Mouse (Mus musculus): ENCODE results near the gene Stkld1. TPM values are rescaled to one million over a fixed set of nuclear protein-coding genes. Genes with fewer than 3 reads are reported as not detected.

Gene Stkld1
- polyA plus RNA-seq, 2 experiments, result 0.18 TPM; not detected in 1

GRCm38 (mm10) chr2:26943253-26943652 lies 9.4 kb downstream of the Stkld1 start:
- DNase-seq (ENCODE audit: low spot score) (no peak), ATAC-seq (ENCODE audit: low FRiP score, low read depth) (no peak)
- Histone ChIP-seq H3K4me2 (replicated peaks; ENCODE audit: low read depth, low read length, severe bottlenecking) (no peak overlapping the region), H3K27me3 (ENCODE audit: control insufficient read depth, insufficient read depth, low read length) (no peaks in the 10 kb centered on the region), H3K4me3 (replicated peaks; ENCODE audit: low read length) (no peak overlapping the region), H3K4me1 (ENCODE audit: control insufficient read depth, insufficient read depth, low read length) (no peaks in the 10 kb centered on the region), H3K27ac (replicated peaks; ENCODE audit: low read depth, low read length) (no peak overlapping the region), H3K36me3 (ENCODE audit: control insufficient read depth, insufficient read depth, low read length) (peaks cover 2% of the 10 kb centered on the region; the same call in 1 of the 2 replicates), H3K9me3 (ENCODE audit: control insufficient read depth, low read length) (no peaks in the 10 kb centered on the region), H3K9ac (ENCODE audit: low read depth, low read length, severe bottlenecking) (no peak overlapping the region)
- TF ChIP-seq POLR2A (IDR thresholded peaks at IDR 0.05; ENCODE audit: borderline replicate concordance, extremely low read depth, insufficient read depth, insufficient read length), result no peak
- WGBS, result 83% methylated on average over 3 of the region's 3 CpGs

DNA sequence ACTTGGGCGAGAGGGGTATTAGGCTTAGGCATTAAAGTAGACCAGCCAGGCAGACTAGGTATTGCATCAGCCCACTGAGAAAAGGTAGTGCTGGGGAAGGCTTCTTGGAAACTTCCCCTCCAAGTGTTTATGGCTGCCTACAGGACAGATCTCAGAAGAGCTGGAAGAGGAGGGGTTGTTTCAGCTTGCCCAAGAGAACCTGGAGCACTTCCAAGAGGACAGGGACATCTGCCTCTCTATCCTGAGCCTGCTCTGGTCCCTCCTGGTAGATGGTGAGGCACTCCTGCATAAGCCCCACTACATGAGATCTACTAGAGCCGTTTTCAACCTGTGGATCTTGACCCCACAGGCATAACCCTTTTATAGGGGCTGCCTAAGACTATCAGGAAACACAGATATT lies 16.6 kb downstream of the Stkld1 start:
- no peak for TF ChIP-seq POLR2A (IDR thresholded peaks at IDR 0.05; ENCODE audit: borderline replicate concordance, extremely low read depth, insufficient read depth, insufficient read length)
- peaks cover 54% of the 10 kb centered on the region for H3K36me3 ChIP-seq (ENCODE audit: control insufficient read depth, insufficient read depth, low read length)
- DNase-seq (ENCODE audit: low spot score) (no peak), ATAC-seq (ENCODE audit: low FRiP score, low read depth) (no peak)
- WGBS, result 74% methylated on average over 2 of the region's 2 CpGs
- H3K4me1 ChIP-seq (ENCODE audit: control insufficient read depth, insufficient read depth, low read length), result no peaks in the 10 kb centered on the region
- no peak overlapping the region for H3K4me2 ChIP-seq (replicated peaks; ENCODE audit: low read depth, low read length, severe bottlenecking)
- H3K27me3 ChIP-seq (ENCODE audit: control insufficient read depth, insufficient read depth, low read length), result no peaks in the 10 kb centered on the region
- H3K4me3 ChIP-seq (replicated peaks; ENCODE audit: low read length), result no peak overlapping the region
- no peak overlapping the region for H3K27ac ChIP-seq (replicated peaks; ENCODE audit: low read depth, low read length)
- no peak overlapping the region for H3K9ac ChIP-seq (ENCODE audit: low read depth, low read length, severe bottlenecking)
- H3K9me3 ChIP-seq (ENCODE audit: control insufficient read depth, low read length), result no peaks in the 10 kb centered on the region

DNA sequence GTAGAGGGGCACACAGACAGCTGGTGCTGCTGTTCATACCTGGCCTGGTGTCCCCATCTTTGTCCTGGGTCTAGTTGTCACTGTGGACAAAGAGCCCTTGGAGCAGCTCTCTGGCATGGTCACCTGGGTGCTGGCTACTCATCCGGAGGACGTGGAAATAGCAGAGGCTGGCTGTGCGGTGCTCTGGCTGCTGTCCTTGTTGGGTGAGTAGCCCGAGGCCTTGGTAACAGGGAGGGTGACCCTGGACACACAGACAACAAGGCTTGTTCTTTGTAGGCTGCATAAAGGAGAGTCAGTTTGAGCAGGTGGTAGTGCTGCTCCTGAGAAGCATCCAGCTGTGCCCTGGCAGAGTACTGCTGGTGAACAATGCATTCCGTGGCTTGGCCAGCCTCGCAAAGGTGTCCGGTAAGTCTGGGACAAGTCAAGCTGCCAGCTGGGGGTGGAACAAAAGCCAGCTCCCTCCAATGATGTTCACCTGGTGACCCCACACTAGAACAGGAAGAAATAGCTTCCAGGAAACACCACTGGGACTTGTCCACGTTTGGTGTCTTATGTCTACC lies 17.6 kb downstream of the Stkld1 start:
- no peaks in the 10 kb centered on the region for H3K9me3 ChIP-seq (ENCODE audit: control insufficient read depth, low read length)
- no peaks in the 10 kb centered on the region for H3K27me3 ChIP-seq (ENCODE audit: control insufficient read depth, insufficient read depth, low read length)
- H3K36me3 ChIP-seq (ENCODE audit: control insufficient read depth, insufficient read depth, low read length), result peaks cover 64% of the 10 kb centered on the region
- no peak overlapping the region for H3K4me2 ChIP-seq (replicated peaks; ENCODE audit: low read depth, low read length, severe bottlenecking)
- DNase-seq (ENCODE audit: low spot score) (no peak), ATAC-seq (ENCODE audit: low FRiP score, low read depth) (no peak)
- no peak overlapping the region for H3K4me3 ChIP-seq (replicated peaks; ENCODE audit: low read length)
- H3K4me1 ChIP-seq (ENCODE audit: control insufficient read depth, insufficient read depth, low read length), result no peaks in the 10 kb centered on the region
- no peak for TF ChIP-seq POLR2A (IDR thresholded peaks at IDR 0.05; ENCODE audit: borderline replicate concordance, extremely low read depth, insufficient read depth, insufficient read length)
- H3K27ac ChIP-seq (replicated peaks; ENCODE audit: low read depth, low read length), result no peak overlapping the region
- H3K9ac ChIP-seq (ENCODE audit: low read depth, low read length, severe bottlenecking), result no peak overlapping the region
- WGBS, result 84% methylated on average over 8 of the region's 8 CpGs

DNA sequence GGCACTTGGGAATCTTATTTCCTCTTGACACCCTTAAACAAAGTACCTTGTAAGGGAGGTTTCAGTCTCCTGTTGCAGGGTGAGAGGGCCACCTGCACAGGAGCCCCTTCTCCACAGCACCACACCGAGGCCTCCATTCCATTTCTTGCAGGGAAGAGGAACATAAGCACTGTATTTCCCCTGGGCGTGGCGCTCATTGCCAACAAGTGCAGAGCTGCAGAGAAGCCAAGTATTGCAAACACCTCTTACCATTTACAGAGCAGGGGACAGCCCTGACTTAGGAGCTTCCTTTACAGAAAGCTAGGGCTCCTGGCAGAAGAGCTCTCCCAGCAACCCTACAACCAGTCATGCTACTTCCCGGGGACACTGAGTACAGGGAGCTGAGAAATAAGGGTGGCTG lies 18.3 kb downstream of the Stkld1 start:
- H3K36me3 ChIP-seq (ENCODE audit: control insufficient read depth, insufficient read depth, low read length), result peaks cover 72% of the 10 kb centered on the region
- no peak overlapping the region for H3K4me3 ChIP-seq (replicated peaks; ENCODE audit: low read length)
- no peaks in the 10 kb centered on the region for H3K27me3 ChIP-seq (ENCODE audit: control insufficient read depth, insufficient read depth, low read length)
- no peak for ATAC-seq (ENCODE audit: low FRiP score, low read depth)
- no peak overlapping the region for H3K4me2 ChIP-seq (replicated peaks; ENCODE audit: low read depth, low read length, severe bottlenecking)
- TF ChIP-seq POLR2A (IDR thresholded peaks at IDR 0.05; ENCODE audit: borderline replicate concordance, extremely low read depth, insufficient read depth, insufficient read length), result no peak
- no peaks in the 10 kb centered on the region for H3K9me3 ChIP-seq (ENCODE audit: control insufficient read depth, low read length)
- DNase-seq (ENCODE audit: low spot score), result no peak
- H3K9ac ChIP-seq (ENCODE audit: low read depth, low read length, severe bottlenecking), result no peak overlapping the region
- WGBS, result 92% methylated on average over 4 of the region's 4 CpGs
- no peaks in the 10 kb centered on the region for H3K4me1 ChIP-seq (ENCODE audit: control insufficient read depth, insufficient read depth, low read length)
- no peak overlapping the region for H3K27ac ChIP-seq (replicated peaks; ENCODE audit: low read depth, low read length)

GRCm38 (mm10) chr2:26952866-26953265 lies 19.0 kb downstream of the Stkld1 start:
- no peak overlapping the region for H3K4me3 ChIP-seq (replicated peaks; ENCODE audit: low read length)
- DNase-seq (ENCODE audit: low spot score) (no peak), ATAC-seq (ENCODE audit: low FRiP score, low read depth) (no peak)
- no peaks in the 10 kb centered on the region for H3K4me1 ChIP-seq (ENCODE audit: control insufficient read depth, insufficient read depth, low read length)
- peaks cover 79% of the 10 kb centered on the region for H3K36me3 ChIP-seq (ENCODE audit: control insufficient read depth, insufficient read depth, low read length)
- no peak overlapping the region for H3K27ac ChIP-seq (replicated peaks; ENCODE audit: low read depth, low read length)
- TF ChIP-seq POLR2A (IDR thresholded peaks at IDR 0.05; ENCODE audit: borderline replicate concordance, extremely low read depth, insufficient read depth, insufficient read length), result no peak
- H3K9me3 ChIP-seq (ENCODE audit: control insufficient read depth, low read length), result no peaks in the 10 kb centered on the region
- H3K4me2 ChIP-seq (replicated peaks; ENCODE audit: low read depth, low read length, severe bottlenecking), result no peak overlapping the region
- no peak overlapping the region for H3K9ac ChIP-seq (ENCODE audit: low read depth, low read length, severe bottlenecking)
- no peaks in the 10 kb centered on the region for H3K27me3 ChIP-seq (ENCODE audit: control insufficient read depth, insufficient read depth, low read length)
- 77% methylated on average over 8 of the region's 8 CpGs for WGBS

All from limb, embryonic 14.5 days (tissue).